Mouse (Mus musculus): Measurements from ENCODE around the gene Tardbp. TPM values are rescaled to one million over a fixed set of nuclear protein-coding genes. Genes with fewer than 3 reads are reported as not detected.

Tardbp gene
- total RNA-seq, 1 experiment from 2014 or later, result 567 TPM

DNA sequence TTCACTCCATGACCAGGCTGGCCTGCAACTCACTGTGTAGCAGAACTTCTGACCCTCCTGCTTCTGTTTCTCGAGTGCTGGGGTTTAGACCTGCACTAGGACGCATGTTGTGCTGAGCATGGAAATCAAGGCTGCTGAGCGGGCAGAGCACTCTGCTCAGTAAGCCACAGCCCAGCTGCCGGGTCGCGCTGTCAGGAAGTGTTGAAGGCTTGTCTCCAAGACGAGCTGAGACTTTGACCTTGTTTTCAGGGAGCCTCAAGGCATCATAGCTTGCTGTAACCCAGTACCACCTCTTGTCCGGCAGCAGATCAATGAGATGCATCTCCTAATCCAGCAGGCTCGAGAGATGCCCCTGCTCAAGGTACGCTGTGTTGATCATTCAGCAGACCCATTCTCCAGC, 56.7 kb downstream of the Tardbp start:
- ATAC-seq (replicated peaks; ENCODE audit: low read depth, poor library complexity, severe bottlenecking), result no peak

DNA sequence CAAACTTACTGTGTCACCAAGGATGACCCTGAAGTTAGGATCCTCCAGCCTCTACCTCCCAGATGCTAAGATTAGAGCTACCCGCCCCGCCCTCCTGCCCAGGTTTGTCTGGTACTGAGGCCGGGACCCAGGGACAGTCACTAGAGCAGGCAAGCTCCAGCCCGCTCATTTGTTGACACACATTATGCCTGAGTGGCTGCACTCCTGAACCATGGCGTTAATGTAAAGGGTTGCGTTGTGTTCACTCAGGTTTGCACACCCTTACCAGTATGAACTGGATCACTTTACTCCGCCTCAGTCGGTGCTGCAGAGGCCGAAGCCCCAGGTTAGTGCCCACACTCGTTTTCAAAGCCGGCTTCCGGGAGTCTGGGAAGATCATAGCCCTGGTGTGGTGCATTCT, 63.2 kb downstream of the Tardbp start:
- ATAC-seq (replicated peaks; ENCODE audit: low read depth, poor library complexity, severe bottlenecking), result no peak

DNA sequence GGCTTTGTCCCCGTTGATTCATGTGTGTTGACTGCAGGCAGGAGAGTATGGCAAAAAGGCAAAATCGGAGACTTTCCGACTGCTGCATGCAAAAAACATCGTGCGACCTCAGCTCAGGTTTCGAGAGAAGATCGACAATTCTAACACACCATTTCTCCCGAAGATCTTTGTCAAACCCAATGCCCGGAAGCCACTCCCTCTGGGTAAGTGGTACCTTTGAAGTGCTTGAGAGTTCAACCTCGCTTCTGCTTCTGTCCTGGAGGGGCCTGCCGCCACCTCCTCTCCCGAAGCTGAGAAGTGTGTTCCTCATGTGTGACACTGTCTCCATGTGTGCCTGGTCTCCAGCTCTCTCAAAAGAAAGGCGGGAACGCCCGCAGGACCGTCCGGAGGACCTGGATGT, 64.1 kb downstream of the Tardbp start:
- ATAC-seq (replicated peaks; ENCODE audit: low read depth, poor library complexity, severe bottlenecking), result no peak

Other genes starting within 250 kb of the Tardbp start
- 9.9 and 11.3 TPM in 2 replicates for gene Ubiad1, start 182.2 kb downstream of the Tardbp start, total RNA-seq (2017)
- 19.0 and 19.4 TPM in 2 replicates for gene Mtor, start 178.4 kb downstream of the Tardbp start, total RNA-seq (2017)
- gene Angptl7, start 126.6 kb downstream of the Tardbp start, total RNA-seq (2017), result not detected in 2 replicates
- 60.0 and 74.0 TPM in 2 replicates for gene Exosc10, start 68.6 kb downstream of the Tardbp start, total RNA-seq (2017)
- 30.3 and 47.1 TPM in 2 replicates for gene Srm, start 35.5 kb downstream of the Tardbp start, total RNA-seq (2017)
- 0.15 and 0.55 TPM in 2 replicates for gene Masp2, start 24.5 kb downstream of the Tardbp start, total RNA-seq (2017)
- gene Gm572, start 16.3 kb upstream of the Tardbp start, total RNA-seq (2017), result not detected in 2 replicates
- 2.2 and 2.5 TPM in 2 replicates for gene Casz1, start 177.4 kb upstream of the Tardbp start, total RNA-seq (2017)

All from common myeloid progenitor, adult 5-6 weeks (primary cell).